Mouse (Mus musculus): ENCODE results near the gene Osmr.
"Not testable (repeated sequence)": the region's sequence is repeated elsewhere in the genome, so short reads cannot be mapped to it uniquely, and the experiment has no call there.

The Osmr gene

GRCm38 (mm10) chr15:6859781-6860180, 15.0 kb downstream of the Osmr start:
- DNase-seq: no peak

- DNase-seq: no peak
These were observed 15.9 kb downstream of the Osmr start for GRCm38 (mm10) chr15:6858871-6859270.

GRCm38 (mm10) chr15:6857270-6857905, 17.4 kb downstream of the Osmr start:
- DNase-seq: no peak

DNA sequence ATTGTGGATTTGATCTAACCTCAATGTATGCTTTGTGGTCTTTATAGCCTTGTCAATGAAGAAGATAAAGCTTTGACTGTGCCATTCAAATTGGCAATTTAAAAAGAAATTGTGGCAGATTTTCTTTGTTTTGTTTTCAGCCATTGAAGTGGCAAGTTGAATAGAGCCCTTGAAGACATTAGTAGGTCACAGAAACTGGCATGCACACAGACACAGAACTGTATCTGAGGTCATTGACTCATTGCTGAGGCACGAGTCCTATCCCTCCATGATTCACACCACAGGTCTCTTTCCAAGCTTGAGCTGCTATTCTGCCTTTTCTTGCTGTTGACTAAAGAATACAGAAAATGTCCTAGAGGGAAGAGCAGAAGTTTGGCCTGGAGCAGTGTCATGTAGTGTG, 24.9 kb downstream of the Osmr start:
- no peak for DNase-seq

DNA sequence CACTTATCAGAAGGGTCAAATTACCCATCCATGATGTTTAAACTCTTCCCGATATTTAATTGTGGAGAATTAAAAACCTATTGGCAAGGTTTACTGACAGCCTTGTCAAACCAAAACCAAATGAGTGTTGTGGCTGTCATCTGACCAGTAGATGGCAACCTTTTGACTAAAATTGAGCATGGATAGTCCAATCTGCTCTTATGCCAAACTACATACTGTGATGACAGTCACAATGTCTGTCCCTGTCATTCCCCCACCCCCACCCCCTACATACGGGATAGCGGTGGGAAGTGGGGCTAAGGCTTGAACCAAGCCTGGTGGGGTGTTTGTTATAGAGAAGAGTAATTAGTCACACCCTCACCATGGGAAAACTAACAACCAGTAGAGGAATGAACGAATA, 34.6 kb downstream of the Osmr start:
- peak; percentile 55 for DNase-seq

- DNase-seq: no peak
These were observed 59.0 kb downstream of the Osmr start for GRCm38 (mm10) chr15:6815807-6816206.

GRCm38 (mm10) chr15:6801212-6801611, 73.6 kb downstream of the Osmr start:
- not testable (repeated sequence) for DNase-seq

- DNase-seq: no peak
These were observed 81.9 kb downstream of the Osmr start for GRCm38 (mm10) chr15:6792846-6793245.

DNA sequence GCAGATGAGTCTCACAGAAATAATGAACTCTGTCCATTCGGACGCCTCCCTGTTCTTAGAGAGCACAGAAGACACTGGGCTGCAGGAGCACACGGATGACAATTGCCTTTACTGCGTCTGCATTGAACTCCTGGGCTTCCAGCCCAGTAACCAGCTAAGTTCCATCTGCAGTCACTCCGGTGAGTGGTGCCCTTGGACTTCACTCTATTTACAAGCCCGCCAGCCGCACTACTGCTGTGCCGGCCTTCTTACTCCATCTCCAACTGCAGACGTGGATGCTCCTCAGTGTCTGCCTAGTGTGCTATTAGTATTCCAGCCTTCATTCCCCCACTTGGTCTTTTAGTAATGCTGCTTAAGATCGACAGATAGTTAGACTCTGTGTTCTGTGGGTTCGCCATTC, 83.1 kb downstream of the Osmr start:
- peak; percentile 32 for DNase-seq

GRCm38 (mm10) chr15:6790011-6790410, 84.8 kb downstream of the Osmr start:
- DNase-seq: peak; percentile 54

DNA sequence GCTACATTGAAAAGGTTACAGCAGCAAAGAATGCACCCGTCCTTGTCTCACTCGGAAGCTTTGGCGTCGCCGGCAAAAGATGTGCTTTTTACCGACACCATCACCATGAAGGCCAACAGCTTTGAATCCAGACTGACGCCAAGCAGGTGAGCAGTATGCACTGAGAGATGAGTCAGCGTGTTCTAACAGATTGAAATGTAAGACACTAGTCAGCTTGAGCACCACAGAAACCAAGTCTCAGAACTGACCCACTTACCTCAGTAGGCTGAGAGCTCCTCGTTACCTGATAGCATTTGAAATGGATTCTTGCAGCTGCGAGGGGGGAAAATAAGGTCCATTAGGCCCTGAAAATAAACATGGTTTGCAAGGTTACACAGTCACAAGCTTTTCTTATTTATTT, 87.5 kb downstream of the Osmr start:
- DNase-seq: no peak

DNA sequence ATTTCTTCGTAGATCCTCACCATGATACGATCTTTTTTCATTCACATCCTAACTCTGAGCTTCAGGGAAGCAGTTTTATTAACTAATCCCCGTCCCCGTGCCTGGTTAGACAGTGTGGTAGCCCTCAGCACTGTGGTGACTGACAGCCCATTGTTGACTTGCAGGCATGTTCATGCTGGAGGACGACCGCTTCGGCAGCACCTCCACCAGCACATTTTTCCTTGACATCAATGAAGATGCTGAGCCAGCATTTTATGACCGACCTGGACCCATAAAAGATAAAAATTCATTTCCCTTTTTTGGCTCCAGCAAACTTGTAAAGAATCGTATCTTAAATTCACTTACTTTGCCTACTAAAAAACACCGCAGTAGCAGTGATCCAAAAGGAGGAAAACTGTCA, 88.6 kb downstream of the Osmr start:
- no peak for DNase-seq

DNA sequence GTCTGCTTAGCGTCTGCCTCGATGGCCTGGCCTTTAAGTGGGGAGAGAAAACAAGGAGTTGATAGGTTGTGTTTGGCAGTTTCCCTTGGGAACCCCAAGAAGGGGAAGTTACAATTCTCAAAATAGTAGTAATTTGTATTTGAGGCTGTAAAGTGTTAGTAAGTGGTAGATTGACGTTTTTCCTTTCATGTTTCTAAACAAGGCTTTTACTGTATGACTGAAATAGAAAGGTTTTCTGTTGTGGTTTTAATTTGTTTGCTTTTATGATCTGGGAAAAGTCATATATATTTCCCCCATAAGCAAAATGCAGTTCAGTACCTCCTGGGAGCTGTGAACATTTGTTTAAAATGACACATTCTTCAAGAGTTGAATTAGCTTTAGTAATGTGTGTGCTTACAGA, 102.5 kb downstream of the Osmr start:
- no peak for DNase-seq

All from lung, postnatal 36 days (tissue).